Mouse (Mus musculus): ENCODE results near the gene Mllt11. TPM values are rescaled to one million over a fixed set of nuclear protein-coding genes. Genes with fewer than 3 reads are reported as not detected.
A peak's percentile ranks its signal among the peaks of the same experiment; 100 is the strongest.

Gene Mllt11
- total RNA-seq, 4 experiments from 2014 or later: 5.5 to 11.3 (median 9.5) TPM

DNA sequence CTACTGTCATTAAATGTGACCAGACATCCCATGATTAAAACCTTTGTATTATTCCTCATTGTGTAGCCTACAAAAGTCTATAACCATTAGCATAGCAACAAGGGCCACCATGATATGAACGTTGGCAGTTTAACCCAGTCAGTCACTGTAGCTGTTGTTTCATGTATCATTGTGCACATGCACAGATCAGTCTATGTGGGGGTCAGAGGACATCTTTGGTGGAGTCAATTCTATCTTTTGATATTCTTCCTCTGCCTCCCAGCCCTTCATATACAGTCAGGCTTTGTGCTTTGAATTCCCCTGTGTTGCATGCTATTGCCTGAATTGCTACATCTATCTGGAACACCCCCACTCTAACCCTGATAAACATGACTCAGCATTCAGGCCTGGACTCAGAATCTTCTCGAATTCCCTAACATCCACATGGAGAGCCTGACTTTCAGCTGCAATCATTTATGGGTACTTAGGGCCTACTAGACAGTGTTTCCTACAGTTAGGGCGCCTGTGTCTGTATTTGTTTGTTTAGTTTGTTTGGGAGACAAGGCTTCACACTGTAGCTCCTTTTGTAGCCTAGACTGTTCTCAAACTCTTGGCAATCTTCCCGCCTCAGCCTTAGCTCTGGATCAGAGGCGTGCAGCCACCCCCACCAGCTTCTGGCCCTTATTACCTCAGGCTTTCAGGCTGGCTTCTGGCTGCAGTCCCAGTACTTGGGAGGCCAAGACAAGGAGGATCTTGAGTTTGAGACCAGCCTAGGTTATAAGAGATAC is 14.7 kb upstream of the Mllt11 start:
- no peak for DNase-seq (ENCODE audit: low spot score)

GRCm38 (mm10) chr3:95243086-95243485 is 11.1 kb upstream of the Mllt11 start:
- no peak for DNase-seq (ENCODE audit: low spot score)

- DNase-seq (ENCODE audit: low spot score): no peak
Observed at GRCm38 (mm10) chr3:95241498-95241897, 9.5 kb upstream of the Mllt11 start, which contains the start of gene Gm128. Gene Gm128 (minus strand): TSS chr3:95241598.

- no peak for DNase-seq (ENCODE audit: low spot score)
Observed at GRCm38 (mm10) chr3:95240900-95241299, 8.9 kb upstream of the Mllt11 start.

- DNase-seq (ENCODE audit: low spot score): no peak
Observed at GRCm38 (mm10) chr3:95239971-95240370, 8.0 kb upstream of the Mllt11 start.

DNA sequence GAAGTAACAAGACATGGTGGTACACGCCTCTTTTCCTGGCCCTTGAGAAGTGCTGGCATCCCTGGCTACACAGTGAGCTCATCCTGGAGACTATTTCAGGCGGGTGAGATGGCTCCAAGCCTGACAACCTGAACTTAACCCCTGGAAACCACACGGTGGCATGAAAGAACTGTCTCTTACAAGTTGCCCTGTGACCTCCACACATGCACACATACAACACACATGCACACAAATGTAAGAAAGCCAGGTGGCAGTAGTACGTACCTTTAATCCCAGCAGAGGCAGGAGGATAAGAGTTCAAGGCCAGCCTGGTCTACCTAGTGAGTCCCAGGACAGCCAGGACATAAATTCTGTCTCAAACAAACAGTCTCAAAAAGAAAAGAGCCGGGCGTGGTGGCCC is 7.1 kb upstream of the Mllt11 start:
- DNase-seq (ENCODE audit: low spot score): no peak

GRCm38 (mm10) chr3:95237541-95238099 is 5.6 kb upstream of the Mllt11 start:
- DNase-seq (ENCODE audit: low spot score): no peak

GRCm38 (mm10) chr3:95235386-95236301 is 3.7 kb upstream of the Mllt11 start:
- no peak for DNase-seq (ENCODE audit: low spot score)

DNA sequence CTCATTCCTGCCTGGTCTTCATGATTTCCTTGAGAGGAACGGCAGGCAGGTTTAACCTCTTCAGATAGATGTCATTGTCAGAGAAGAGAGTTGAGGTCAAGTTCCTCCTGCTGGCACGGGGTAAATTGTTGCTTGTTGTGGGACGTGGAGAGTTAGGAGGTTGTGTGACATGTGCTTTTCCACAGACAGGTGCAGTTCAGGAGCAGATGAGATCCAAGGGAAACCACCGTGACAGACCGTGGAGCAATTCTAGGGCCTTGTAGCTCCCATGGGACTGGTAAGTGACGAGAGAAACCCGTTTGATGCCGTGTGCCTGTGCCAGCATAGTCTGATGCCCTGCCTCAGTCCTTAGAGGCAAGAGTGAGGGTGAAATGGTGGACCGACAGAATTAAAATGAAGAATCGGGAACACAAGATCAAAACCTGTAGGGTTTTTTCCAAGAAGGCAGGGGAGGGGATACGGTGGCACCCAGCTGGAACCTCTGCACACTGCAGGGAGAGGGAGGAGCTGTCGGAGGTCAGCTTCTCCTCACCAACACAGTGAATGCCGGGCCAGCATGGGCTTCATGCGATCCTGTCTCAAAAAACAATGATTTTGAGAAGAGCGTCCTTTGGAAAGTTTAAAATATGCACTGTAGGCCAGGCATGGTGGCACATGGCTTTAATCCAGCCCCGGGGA is 1.5 kb upstream of the Mllt11 start:
- DNase-seq (ENCODE audit: low spot score): no peak

DNA sequence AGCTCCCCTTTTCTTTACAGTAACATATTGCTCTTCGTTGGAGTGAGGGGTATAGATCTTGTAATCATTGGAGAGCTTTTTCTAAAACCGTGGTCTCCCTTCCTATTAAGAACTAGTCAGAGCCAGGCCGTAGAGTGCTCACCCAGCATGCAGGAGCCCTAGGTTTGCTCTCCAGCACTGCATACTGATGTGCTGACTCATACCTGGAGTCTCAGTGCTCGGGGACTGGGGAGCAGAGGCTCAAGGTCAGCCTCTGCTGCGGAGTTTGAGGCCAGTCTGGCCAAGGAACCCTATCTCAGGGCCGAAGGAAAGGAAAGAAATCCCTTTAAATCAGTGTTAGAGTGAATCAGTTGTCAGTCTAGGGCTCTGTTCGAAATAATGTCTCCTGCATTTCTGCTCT is 800 bp upstream of the Mllt11 start:
- DNase-seq (ENCODE audit: low spot score): no peak

GRCm38 (mm10) chr3:95230495-95231297 is 1.3 kb downstream of the Mllt11 start:
- no peak for DNase-seq (ENCODE audit: low spot score)

- DNase-seq (ENCODE audit: low spot score): peak; percentile 68
Observed at GRCm38 (mm10) chr3:95229781-95230494, 2.0 kb downstream of the Mllt11 start.

- no peak for DNase-seq (ENCODE audit: low spot score)
Observed at GRCm38 (mm10) chr3:95228894-95229780, 2.8 kb downstream of the Mllt11 start.

DNA sequence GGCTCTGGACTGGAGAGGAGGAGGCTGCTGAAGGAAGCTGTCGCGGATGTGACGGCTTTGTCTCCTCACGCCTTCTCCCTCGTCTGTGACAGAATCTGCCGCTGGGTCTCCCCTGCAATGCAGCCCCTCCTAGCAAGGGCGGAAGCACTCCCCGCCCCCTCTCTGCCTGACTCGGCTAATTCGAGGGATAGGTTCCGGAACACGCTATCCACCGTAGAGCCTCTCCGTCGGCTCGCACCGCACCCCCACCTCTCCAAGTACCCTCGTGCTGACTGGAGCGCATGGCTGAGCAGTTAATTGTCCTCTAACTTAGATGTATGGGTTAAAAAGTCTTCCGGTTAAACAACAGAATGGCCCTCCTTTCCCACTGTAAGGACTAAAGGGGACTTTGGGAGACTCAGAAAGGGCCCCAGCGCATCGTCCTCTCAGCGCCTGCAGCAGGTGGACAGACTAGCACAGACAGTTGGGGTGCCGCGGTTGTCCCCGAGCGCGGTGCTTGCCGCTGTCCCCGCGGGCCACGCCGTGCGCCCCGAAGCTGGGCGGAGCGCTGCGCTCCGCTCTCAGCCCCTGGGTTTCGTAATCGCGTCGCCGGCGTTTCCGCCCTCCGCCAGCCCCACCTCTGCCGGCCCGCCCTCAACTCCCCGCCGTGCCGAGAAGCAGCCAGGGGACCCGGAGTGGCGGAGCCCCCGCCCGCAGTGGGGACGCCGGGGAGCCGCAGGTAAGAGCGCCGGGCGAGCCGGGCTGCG is 3.6 kb downstream of the Mllt11 start, which contains the start of gene Cdc42se1:
TSS of gene Cdc42se1 (plus strand) at position 585 of the 746 bp plus-strand sequence.
- peak; percentile 86 for DNase-seq (ENCODE audit: low spot score)

DNA sequence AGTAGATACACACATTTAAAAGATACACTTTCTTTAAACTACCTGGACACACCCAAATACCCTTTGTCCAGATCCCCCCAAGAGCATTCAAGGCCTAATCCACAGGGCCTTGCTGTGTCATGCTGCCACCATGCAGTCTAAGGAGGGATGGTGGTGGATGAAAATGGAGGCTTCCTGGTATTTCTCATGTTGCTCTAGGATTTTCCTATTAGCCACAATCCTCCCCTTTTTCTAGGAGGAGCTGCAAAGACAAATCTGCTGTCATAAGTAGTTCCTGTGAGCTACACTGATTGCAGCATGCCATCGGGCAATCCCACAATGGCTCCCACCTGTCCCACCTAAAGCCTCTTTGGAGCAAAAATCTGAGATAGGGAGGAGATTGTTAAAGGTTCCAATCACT is 4.8 kb downstream of the Mllt11 start:
- no peak for DNase-seq (ENCODE audit: low spot score)

DNA sequence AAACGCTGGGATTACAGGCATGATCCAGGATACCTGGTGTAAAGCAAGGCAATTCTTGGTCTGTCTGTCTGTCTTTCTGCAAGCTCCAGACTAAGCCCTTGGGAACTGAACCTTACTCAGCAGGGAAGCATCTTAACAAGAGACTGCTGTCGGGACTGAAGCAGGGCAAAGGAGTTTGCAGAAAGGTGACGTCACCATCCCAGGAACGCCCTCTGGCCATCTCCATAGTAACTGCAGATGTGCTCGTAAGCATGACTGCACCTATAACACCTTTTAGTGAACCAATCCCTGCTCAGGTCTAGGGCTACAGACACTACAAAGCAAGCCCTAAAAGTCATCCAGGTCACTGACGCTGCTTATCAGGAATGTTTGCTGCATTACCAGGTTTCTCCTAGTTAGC is 7.7 kb downstream of the Mllt11 start:
- DNase-seq (ENCODE audit: low spot score): no peak

DNA sequence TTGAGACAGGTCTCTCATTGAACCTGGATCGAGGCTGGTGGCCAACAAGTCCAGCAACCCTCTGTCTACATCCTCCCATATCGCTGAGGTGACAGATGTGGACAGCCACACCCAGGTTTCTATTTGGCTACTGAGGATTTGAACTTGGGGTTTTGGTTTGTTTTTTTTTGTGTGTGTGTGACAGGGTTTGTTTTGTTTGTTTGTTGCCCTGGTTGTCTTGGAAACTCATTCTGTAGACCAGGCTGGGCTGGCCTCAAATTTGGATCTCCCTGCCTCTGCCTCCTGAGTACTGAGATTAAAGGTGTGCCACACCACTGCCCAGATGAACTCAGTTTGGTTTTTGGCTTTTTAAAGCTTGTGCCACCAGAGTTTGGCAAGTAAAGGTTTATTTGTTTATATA is 8.9 kb downstream of the Mllt11 start:
- no peak for DNase-seq (ENCODE audit: low spot score)

DNA sequence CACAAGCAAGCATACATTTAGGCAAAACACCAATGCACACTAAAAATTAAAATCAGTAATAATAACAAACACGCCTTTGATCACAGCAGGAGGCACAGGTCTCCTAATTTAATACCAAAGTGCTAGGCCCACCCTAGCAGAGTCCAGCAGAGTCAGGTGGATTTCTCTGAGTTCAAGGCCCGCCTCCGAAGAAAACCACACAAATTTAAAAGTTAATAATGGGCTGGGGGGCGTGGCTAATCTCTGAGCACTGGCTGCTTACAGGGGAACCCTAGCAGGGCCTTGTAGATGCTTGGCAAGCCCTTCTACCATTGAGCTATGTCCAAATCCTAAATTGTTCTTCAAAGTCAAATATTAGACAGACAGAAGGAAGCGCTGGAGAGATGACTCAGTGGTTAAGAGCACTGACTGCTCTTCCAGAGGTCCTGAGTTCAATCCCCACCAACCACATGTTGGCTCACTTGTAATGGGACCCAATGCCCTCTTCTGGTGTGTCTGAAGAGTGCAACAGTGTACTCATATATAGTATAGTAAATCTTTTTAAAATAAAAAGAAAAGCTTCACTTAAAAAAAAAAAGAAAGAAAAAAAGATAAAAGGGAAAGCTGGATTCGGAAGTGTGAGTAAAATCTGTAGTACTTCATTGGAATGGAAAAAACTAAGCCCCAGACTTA is 13.4 kb downstream of the Mllt11 start:
- no peak for DNase-seq (ENCODE audit: low spot score)
